Mouse (Mus musculus): ENCODE results near the gene Ccdc6. TPM values are rescaled to one million over a fixed set of nuclear protein-coding genes. Genes with fewer than 3 reads are reported as not detected.

The Ccdc6 gene
- polyA plus RNA-seq, 1 experiment from 2014 or later = 13.1 TPM

GRCm38 (mm10) chr10:70085256-70085961 lies 11.5 kb upstream of the Ccdc6 start:
- no peak for ATAC-seq (ENCODE audit: insufficient read depth, low FRiP score)
- Histone ChIP-seq H3K4me1 (ENCODE audit: control insufficient read depth, insufficient read depth, low read length) (peaks cover 14% of the 10 kb centered on the region), H3K27ac (ENCODE audit: low read length) (no peak overlapping the region), H3K36me3 (ENCODE audit: control insufficient read depth, insufficient read depth, low read length) (no peaks in the 10 kb centered on the region), H3K4me3 (replicated peaks; ENCODE audit: low read length) (no peak overlapping the region), H3K9me3 (replicated peaks; ENCODE audit: control insufficient read depth, low read length) (peaks cover 6% of the 10 kb centered on the region; the same call in 1 of the 2 replicates), H3K4me2 (ENCODE audit: low read depth, low read length) (no peak overlapping the region), H3K27me3 (ENCODE audit: control insufficient read depth, insufficient read depth, low read length) (no peaks in the 10 kb centered on the region), H3K9ac (ENCODE audit: low read length) (no peak overlapping the region)
- 31% methylated on average over 12 of the region's 12 CpGs for WGBS

GRCm38 (mm10) chr10:70088788-70089187 lies 8.1 kb upstream of the Ccdc6 start:
- H3K4me3 ChIP-seq (replicated peaks; ENCODE audit: low read length) = no peak overlapping the region
- WGBS = 88% methylated on average over 5 of the region's 5 CpGs

GRCm38 (mm10) chr10:70091876-70092462 lies 5.0 kb upstream of the Ccdc6 start:
- Histone ChIP-seq H3K9ac (ENCODE audit: low read length) (no peak overlapping the region), H3K27ac (ENCODE audit: low read length) (no peak overlapping the region), H3K36me3 (ENCODE audit: control insufficient read depth, insufficient read depth, low read length) (no peaks in the 10 kb centered on the region), H3K4me1 (ENCODE audit: control insufficient read depth, insufficient read depth, low read length) (peaks cover 9% of the 10 kb centered on the region), H3K4me2 (ENCODE audit: low read depth, low read length) (no peak overlapping the region), H3K27me3 (ENCODE audit: control insufficient read depth, insufficient read depth, low read length) (no peaks in the 10 kb centered on the region), H3K9me3 (replicated peaks; ENCODE audit: control insufficient read depth, low read length) (peaks cover 6% of the 10 kb centered on the region; the same call in 1 of the 2 replicates), H3K4me3 (replicated peaks; ENCODE audit: low read length) (no peak overlapping the region)
- 51% methylated on average over 4 of the region's 4 CpGs for WGBS
- ATAC-seq (ENCODE audit: insufficient read depth, low FRiP score) = no peak

More at GRCm38 (mm10) chr10:70088788-70089187, 8.1 kb upstream of the Ccdc6 start:
- no peak overlapping the region for H3K27ac ChIP-seq (ENCODE audit: low read length)
- no peaks in the 10 kb centered on the region for H3K27me3 ChIP-seq (ENCODE audit: control insufficient read depth, insufficient read depth, low read length)
- no peak overlapping the region for H3K4me2 ChIP-seq (ENCODE audit: low read depth, low read length)
- ATAC-seq (ENCODE audit: insufficient read depth, low FRiP score) = no peak
- H3K36me3 ChIP-seq (ENCODE audit: control insufficient read depth, insufficient read depth, low read length) = no peaks in the 10 kb centered on the region
- H3K9ac ChIP-seq (ENCODE audit: low read length) = no peak overlapping the region
- peaks cover 6% of the 10 kb centered on the region; the same call in 1 of the 2 replicates for H3K9me3 ChIP-seq (replicated peaks; ENCODE audit: control insufficient read depth, low read length)
- H3K4me1 ChIP-seq (ENCODE audit: control insufficient read depth, insufficient read depth, low read length) = no peaks in the 10 kb centered on the region

- ATAC-seq (ENCODE audit: insufficient read depth, low FRiP score) = no peak
- Histone ChIP-seq H3K27me3 (ENCODE audit: control insufficient read depth, insufficient read depth, low read length) (no peaks in the 10 kb centered on the region), H3K4me3 (replicated peaks; ENCODE audit: low read length) (no peak overlapping the region), H3K9me3 (replicated peaks; ENCODE audit: control insufficient read depth, low read length) (no peaks in the 10 kb centered on the region), H3K27ac (ENCODE audit: low read length) (no peak overlapping the region), H3K4me2 (ENCODE audit: low read depth, low read length) (no peak overlapping the region), H3K9ac (ENCODE audit: low read length) (no peak overlapping the region), H3K36me3 (ENCODE audit: control insufficient read depth, insufficient read depth, low read length) (no peaks in the 10 kb centered on the region), H3K4me1 (ENCODE audit: control insufficient read depth, insufficient read depth, low read length) (peaks cover 16% of the 10 kb centered on the region)
- WGBS = 43% methylated on average over 1 of the region's 1 CpGs
Observed at GRCm38 (mm10) chr10:70093782-70094181, 3.1 kb upstream of the Ccdc6 start.

- no peaks in the 10 kb centered on the region for H3K27me3 ChIP-seq (ENCODE audit: control insufficient read depth, insufficient read depth, low read length)
- under 1% methylated on average over 14 of the region's 14 CpGs for WGBS
- no peaks in the 10 kb centered on the region for H3K9me3 ChIP-seq (replicated peaks; ENCODE audit: control insufficient read depth, low read length)
- H3K4me1 ChIP-seq (ENCODE audit: control insufficient read depth, insufficient read depth, low read length) = peaks cover 22% of the 10 kb centered on the region
- peak overlapping the region; percentile 59 for H3K4me2 ChIP-seq (ENCODE audit: low read depth, low read length)
- H3K9ac ChIP-seq (ENCODE audit: low read length) = peak overlapping the region; percentile 70
- peak overlapping the region; percentile 100 for H3K4me3 ChIP-seq (replicated peaks; ENCODE audit: low read length)
- H3K36me3 ChIP-seq (ENCODE audit: control insufficient read depth, insufficient read depth, low read length) = no peaks in the 10 kb centered on the region
- ATAC-seq (ENCODE audit: insufficient read depth, low FRiP score) = peak; percentile 35; the same call in 1 of the 2 replicates
- H3K27ac ChIP-seq (ENCODE audit: low read length) = peak overlapping the region; percentile 93
Observed at GRCm38 (mm10) chr10:70095031-70095470, 1.9 kb upstream of the Ccdc6 start.

GRCm38 (mm10) chr10:70095506-70096270 lies 1.2 kb upstream of the Ccdc6 start:
- Histone ChIP-seq H3K27ac (ENCODE audit: low read length) (peak overlapping the region; percentile 93), H3K27me3 (ENCODE audit: control insufficient read depth, insufficient read depth, low read length) (no peaks in the 10 kb centered on the region), H3K4me2 (ENCODE audit: low read depth, low read length) (peak overlapping the region; percentile 59), H3K4me3 (replicated peaks; ENCODE audit: low read length) (peak overlapping the region; percentile 100), H3K9ac (ENCODE audit: low read length) (peak overlapping the region; percentile 70), H3K4me1 (ENCODE audit: control insufficient read depth, insufficient read depth, low read length) (peaks cover 22% of the 10 kb centered on the region), H3K36me3 (ENCODE audit: control insufficient read depth, insufficient read depth, low read length) (no peaks in the 10 kb centered on the region), H3K9me3 (replicated peaks; ENCODE audit: control insufficient read depth, low read length) (no peaks in the 10 kb centered on the region)
- 16% methylated on average over 13 of the region's 13 CpGs for WGBS
- ATAC-seq (ENCODE audit: insufficient read depth, low FRiP score) = no peak

GRCm38 (mm10) chr10:70097291-70097901 lies 475 bp downstream of the Ccdc6 start:
- peak overlapping the region; percentile 85 for H3K4me2 ChIP-seq (ENCODE audit: low read depth, low read length)
- H3K4me3 ChIP-seq (replicated peaks; ENCODE audit: low read length) = peak overlapping the region; percentile 100
- no peaks in the 10 kb centered on the region for H3K27me3 ChIP-seq (ENCODE audit: control insufficient read depth, insufficient read depth, low read length)
- H3K9ac ChIP-seq (ENCODE audit: low read length) = peak overlapping the region; percentile 98
- peak overlapping the region; percentile 93 for H3K27ac ChIP-seq (ENCODE audit: low read length)
- 1% methylated on average over 48 of the region's 58 CpGs for WGBS
- peaks cover 22% of the 10 kb centered on the region for H3K4me1 ChIP-seq (ENCODE audit: control insufficient read depth, insufficient read depth, low read length)
- H3K9me3 ChIP-seq (replicated peaks; ENCODE audit: control insufficient read depth, low read length) = peaks cover 3% of the 10 kb centered on the region; the same call in 1 of the 2 replicates
- 0 out of 2 replicates have a peak, but pooled peaks cover 2% of the 10 kb centered on the region for H3K36me3 ChIP-seq (ENCODE audit: control insufficient read depth, insufficient read depth, low read length)
- ATAC-seq (ENCODE audit: insufficient read depth, low FRiP score) = peak; percentile 0; the same call in 1 of the 2 replicates

GRCm38 (mm10) chr10:70097911-70098569 lies 1.1 kb downstream of the Ccdc6 start:
- peak overlapping the region; percentile 93 for H3K27ac ChIP-seq (ENCODE audit: low read length)
- WGBS = 2% methylated on average over 29 of the region's 29 CpGs

More at GRCm38 (mm10) chr10:70097911-70098569, 1.1 kb downstream of the Ccdc6 start:
- Histone ChIP-seq H3K9ac (ENCODE audit: low read length) (peak overlapping the region; percentile 98), H3K36me3 (ENCODE audit: control insufficient read depth, insufficient read depth, low read length) (0 out of 2 replicates have a peak, but pooled peaks cover 4% of the 10 kb centered on the region), H3K4me1 (ENCODE audit: control insufficient read depth, insufficient read depth, low read length) (peaks cover 22% of the 10 kb centered on the region), H3K4me3 (replicated peaks; ENCODE audit: low read length) (peak overlapping the region; percentile 100), H3K4me2 (ENCODE audit: low read depth, low read length) (peak overlapping the region; percentile 85), H3K9me3 (replicated peaks; ENCODE audit: control insufficient read depth, low read length) (peaks cover 3% of the 10 kb centered on the region; the same call in 1 of the 2 replicates), H3K27me3 (ENCODE audit: control insufficient read depth, insufficient read depth, low read length) (no peaks in the 10 kb centered on the region)
- peak; percentile 51; the same call in 1 of the 2 replicates for ATAC-seq (ENCODE audit: insufficient read depth, low FRiP score)

Data from stomach, embryonic 16.5 days (tissue).